Mouse (Mus musculus) hindbrain, embryonic 15.5 days (tissue): ENCODE results near the gene Tlk1. TPM values are rescaled to one million over a fixed set of nuclear protein-coding genes. Genes with fewer than 3 reads are reported as not detected.
A peak's percentile ranks its signal among the peaks of the same experiment; 100 is the strongest.

Source experiments
- ATAC-seq: fragments of 200-750 bp; cut with Nextera tagmentation; 2 replicates; pipeline ENCODE4 v1.8.0; 2017; ENCODE audit warnings: low read depth, moderate number of reproducible peaks, moderate TSS enrichment; ENCODE audit not compliant: low FRiP score
- H3K27ac ChIP-seq: fragments of 300-500 bp; sonication (generic); replicated peaks from 2 replicates; pipeline ENCODE4 v1.5.1; 2015; ENCODE audit warnings: mild to moderate bottlenecking, inconsistent platforms
- H3K27me3 ChIP-seq: fragments of 300-500 bp; sonication (generic); 2 replicates; pipeline ENCODE4 v1.6.1; 2015; ENCODE audit warnings: control low read depth, inconsistent platforms
- H3K36me3 ChIP-seq: fragments of 300-500 bp; sonication (generic); 2 replicates; pipeline ENCODE4 v1.6.1; 2015; ENCODE audit warnings: control low read depth, inconsistent platforms
- H3K4me1 ChIP-seq: fragments of 300-500 bp; sonication (generic); replicated peaks from 2 replicates; pipeline ENCODE4 v1.6.1; 2015; ENCODE audit warnings: control low read depth, inconsistent platforms
- H3K4me2 ChIP-seq: fragments of 300-500 bp; sonication (generic); 2 replicates; pipeline ENCODE4 v1.6.1; 2015; ENCODE audit warnings: moderate library complexity, mild to moderate bottlenecking, inconsistent platforms
- H3K4me3 ChIP-seq: fragments of 300-500 bp; sonication (generic); 2 replicates; pipeline ENCODE4 v1.5.1; 2015; ENCODE audit warnings: mild to moderate bottlenecking, inconsistent platforms
- H3K9ac ChIP-seq: fragments of 300-500 bp; sonication (generic); 2 replicates; pipeline ENCODE4 v1.6.1; 2015; ENCODE audit warnings: inconsistent platforms
- H3K9me3 ChIP-seq: fragments of 300-500 bp; sonication (generic); 2 replicates; pipeline ENCODE4 v1.6.1; 2016; ENCODE audit warnings: control low read depth, inconsistent platforms
- WGBS: fragments of 180-500 bp; shearing (Covaris S2); methylation state at CpG from one replicate; pipeline ENCODE4 v1.1.7; 2015; 5-methylcytosine and 5-hydroxymethylcytosine counted together
- polyA plus RNA-seq: library from polyadenylated mRNA; unstranded; fragments of >200 nt; fragmentation: Nextera tagmentation; extraction: Ambion mirVana; gene quantifications from 2 replicates; pipeline ENCODE4 v1.2.1, GENCODE M21; 2015

Tlk1 gene
- polyA plus RNA-seq, 1 experiment from 2014 or later: 26.5 TPM

DNA sequence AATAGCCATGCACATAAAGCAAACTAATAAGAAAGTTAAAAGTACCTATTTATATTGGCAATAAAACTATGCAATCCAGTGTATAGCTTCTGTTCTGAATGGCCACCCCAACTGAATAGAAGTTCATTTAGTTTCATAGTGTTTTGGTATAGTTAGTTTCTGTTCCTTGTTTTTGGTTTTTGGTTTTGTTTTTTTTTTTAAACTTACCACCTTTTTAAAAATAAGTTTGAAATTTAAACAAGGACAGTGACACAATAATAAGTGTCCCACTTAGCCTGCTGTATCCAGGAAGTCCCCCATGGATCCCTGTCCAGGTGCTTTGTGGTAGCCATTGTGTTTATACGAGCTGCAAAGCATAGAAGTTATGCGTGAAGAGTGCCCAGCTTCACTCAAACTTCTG lies 156.3 kb downstream of the Tlk1 start:
- no peak for ATAC-seq
- WGBS: 90% methylated on average over 2 of the region's 2 CpGs
- no peak overlapping the region for H3K9ac ChIP-seq
- H3K4me2 ChIP-seq: no peak overlapping the region
- H3K27ac ChIP-seq: no peak overlapping the region
- no peaks in the 10 kb centered on the region for H3K27me3 ChIP-seq
- H3K4me3 ChIP-seq: no peak overlapping the region
- H3K4me1 ChIP-seq: no peaks in the 10 kb centered on the region
- no peaks in the 10 kb centered on the region for H3K9me3 ChIP-seq
- H3K36me3 ChIP-seq: no peaks in the 10 kb centered on the region

DNA sequence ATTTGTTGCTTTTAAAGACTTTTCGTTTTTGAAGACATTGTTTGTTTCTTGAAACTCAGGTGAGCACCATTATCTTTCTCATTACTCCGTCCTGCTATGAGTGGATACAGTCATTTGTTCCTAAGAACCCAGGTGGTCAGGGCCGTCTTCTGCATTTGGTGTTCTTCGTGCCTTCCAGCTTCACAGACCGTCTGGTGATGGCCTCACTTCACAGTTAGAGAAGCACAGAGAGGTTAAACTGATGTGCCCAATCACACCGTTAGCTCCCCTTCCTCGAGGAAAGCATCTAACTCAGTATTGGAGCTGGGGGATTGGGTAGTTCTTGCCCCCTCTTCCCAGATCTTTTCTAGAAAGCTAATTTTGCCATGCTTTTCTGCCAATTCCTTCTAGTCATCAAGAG lies 158.5 kb downstream of the Tlk1 start:
- H3K4me1 ChIP-seq: peaks cover 17% of the 10 kb centered on the region
- H3K9me3 ChIP-seq: no peaks in the 10 kb centered on the region
- H3K4me2 ChIP-seq: no peak overlapping the region
- H3K27me3 ChIP-seq: no peaks in the 10 kb centered on the region
- no peak overlapping the region for H3K27ac ChIP-seq
- 89% methylated on average over 7 of the region's 7 CpGs for WGBS
- no peak overlapping the region for H3K4me3 ChIP-seq
- no peak overlapping the region for H3K9ac ChIP-seq
- no peaks in the 10 kb centered on the region for H3K36me3 ChIP-seq
- ATAC-seq: no peak

DNA sequence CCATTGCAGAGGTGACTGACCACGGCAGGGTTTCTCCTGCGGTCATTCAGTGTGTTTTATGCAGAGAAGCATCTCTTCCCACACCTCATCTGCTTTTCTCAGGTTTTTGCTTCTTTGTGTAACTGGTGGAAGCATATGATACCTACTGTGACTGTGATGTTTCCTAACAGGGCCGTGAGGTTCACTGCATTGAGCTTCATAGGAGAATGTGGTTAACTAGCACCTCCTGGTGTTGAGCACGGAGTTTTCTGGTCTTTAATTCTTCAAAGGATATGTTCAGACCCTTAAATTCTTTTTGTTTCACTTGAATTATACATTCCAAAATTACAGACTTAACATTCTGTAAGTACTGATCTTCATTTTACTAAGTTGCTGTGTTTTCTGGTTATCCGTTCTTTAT lies 161.8 kb downstream of the Tlk1 start:
- no peak for ATAC-seq
- H3K9me3 ChIP-seq: no peaks in the 10 kb centered on the region
- H3K27ac ChIP-seq: no peak overlapping the region
- H3K4me1 ChIP-seq: peaks cover 23% of the 10 kb centered on the region
- H3K36me3 ChIP-seq: no peaks in the 10 kb centered on the region
- 0 out of 2 replicates have a peak overlapping the region, but pooled peaks have one; percentile 17 for H3K4me2 ChIP-seq
- H3K4me3 ChIP-seq: no peak overlapping the region
- 77% methylated on average over 5 of the region's 5 CpGs for WGBS
- H3K9ac ChIP-seq: no peak overlapping the region
- no peaks in the 10 kb centered on the region for H3K27me3 ChIP-seq

Other genes with a start within 250 kb of the Tlk1 start
- 134 and 144 TPM in 2 replicates for gene Gorasp2, start 164.2 kb downstream of the Tlk1 start, polyA plus RNA-seq
- 2.6 and 3.5 TPM in 2 replicates for gene Gm26558, start 163.6 kb downstream of the Tlk1 start, polyA plus RNA-seq
- gene Dcaf17, start 229.6 kb upstream of the Tlk1 start, polyA plus RNA-seq: 30.2 and 33.3 TPM in 2 replicates
- 10.5 and 12.5 TPM in 2 replicates for gene Mettl8, start 229.9 kb upstream of the Tlk1 start, polyA plus RNA-seq